Mouse (Mus musculus) spleen, embryonic (tissue): ENCODE results near the gene Exoc3l2.

Experiments used
- CTCF ChIA-PET: fragments of 350-600 bp; sonication (Branson Sonifier 250); formaldehyde crosslinking; loops from one replicate; lab custom pipeline; 2022; lab: Charles Lee

Gene Exoc3l2

GRCm38 (mm10) chr7:19512353-19512752 is 49.2 kb downstream of the Exoc3l2 start:
- CTCF ChIA-PET = no interaction called here

- CTCF ChIA-PET = interaction anchor here (0.6 to 1.2 kb wide), 3 partner anchors 56 to 84 kb away, joined by 3 to 6 read pairs (median 4); no protein-coding TSS in a partner anchor
Measured at GRCm38 (mm10) chr7:19517652-19518365, 54.7 kb downstream of the Exoc3l2 start, which contains the start of gene Nkpd1. Gene Nkpd1 (plus strand): TSS chr7:19517838.

- CTCF ChIA-PET = interaction anchor here (0.6 kb wide), 1 partner anchor 401 kb away, joined by 5 read pairs; the partner anchor contains the start of gene Pvr
Measured at GRCm38 (mm10) chr7:19520032-19520431, 56.9 kb downstream of the Exoc3l2 start.

GRCm38 (mm10) chr7:19523017-19523756 is 60.1 kb downstream of the Exoc3l2 start:
- CTCF ChIA-PET = interaction anchor here (0.5 kb wide), 1 partner anchor 346 kb away, joined by 5 read pairs; no protein-coding TSS in a partner anchor

- CTCF ChIA-PET = no interaction called here
Measured at GRCm38 (mm10) chr7:19523757-19524419, 60.8 kb downstream of the Exoc3l2 start.

GRCm38 (mm10) chr7:19524420-19525104 is 61.4 kb downstream of the Exoc3l2 start:
- CTCF ChIA-PET = no interaction called here

GRCm38 (mm10) chr7:19525105-19525481 is 62.0 kb downstream of the Exoc3l2 start:
- CTCF ChIA-PET = no interaction called here

GRCm38 (mm10) chr7:19531077-19531476 is 67.9 kb downstream of the Exoc3l2 start:
- CTCF ChIA-PET = no interaction called here

- CTCF ChIA-PET = interaction anchor here (0.6 kb wide), 1 partner anchor 359 kb away, joined by 16 read pairs; no protein-coding TSS in a partner anchor
Measured at GRCm38 (mm10) chr7:19532240-19532639, 69.1 kb downstream of the Exoc3l2 start.

GRCm38 (mm10) chr7:19534676-19535075 is 71.5 kb downstream of the Exoc3l2 start:
- CTCF ChIA-PET = no interaction called here

GRCm38 (mm10) chr7:19540771-19541566 is 77.8 kb downstream of the Exoc3l2 start:
- CTCF ChIA-PET = no interaction called here

- CTCF ChIA-PET = no interaction called here
Measured at GRCm38 (mm10) chr7:19541681-19542154, 78.6 kb downstream of the Exoc3l2 start.

GRCm38 (mm10) chr7:19542155-19542691 is 79.1 kb downstream of the Exoc3l2 start:
- CTCF ChIA-PET = no interaction called here

GRCm38 (mm10) chr7:19543584-19543983 is 80.5 kb downstream of the Exoc3l2 start:
- CTCF ChIA-PET = no interaction called here

GRCm38 (mm10) chr7:19546007-19546406 is 82.9 kb downstream of the Exoc3l2 start:
- CTCF ChIA-PET = no interaction called here
